Mouse (Mus musculus) erythroblast, embryonic 14.5 days (primary cell): ENCODE measurements around the gene Zfp64.

Source experiments
- GATA1 ChIP-seq: IDR thresholded peaks from 2 replicates; pipeline ENCODE4 v1.6.1; 2012; ENCODE audit warnings: low read length, inconsistent platforms, mixed read lengths
- TAL1 ChIP-seq: IDR thresholded peaks from 3 replicates; pipeline ENCODE4 v1.6.1; 2012; ENCODE audit warnings: low read length, inconsistent platforms, mixed read lengths

DNA sequence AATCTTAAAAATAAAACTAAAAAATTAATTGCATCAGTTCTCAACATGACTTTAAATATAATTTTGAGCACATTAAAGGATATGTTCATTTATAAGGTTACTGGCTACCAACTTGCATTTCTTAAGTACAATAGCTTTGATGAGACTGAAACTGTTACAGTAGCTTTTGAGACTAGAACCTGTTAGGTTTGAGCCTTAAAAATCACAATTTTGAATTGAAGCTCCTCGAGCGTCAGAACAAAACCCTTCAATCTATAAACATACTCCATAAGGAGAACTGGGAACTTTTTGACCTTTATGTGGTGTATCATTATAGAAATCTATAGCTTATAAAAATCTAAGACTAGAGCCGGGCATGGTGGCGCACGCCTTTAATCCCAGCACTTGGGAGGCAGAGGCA, 9.5 kb upstream of the Zfp64 start:
- TF ChIP-seq GATA1 (no peak), TAL1 (no peak)
